Mouse (Mus musculus) ZHBTc4 (cell line): ENCODE measurements around the gene Olfr1299.

Experiments used
- DNase-seq: peaks from one replicate; pipeline ENCODE4 v3.0.0-alpha.2; 2011; ENCODE audit warnings: low read depth, low spot score

The Olfr1299 gene

GRCm38 (mm10) chr2:111661119-111661518, at the start of gene Olfr1299:
Gene Olfr1299, plus strand, starts transcription at chr2:111661419.
- no peak for DNase-seq

- DNase-seq: no peak
Measured at GRCm38 (mm10) chr2:111626397-111626796, 34.8 kb upstream of the Olfr1299 start, which contains the start of gene Olfr1297. Gene Olfr1297, minus strand, starts transcription at chr2:111626497.

GRCm38 (mm10) chr2:111649101-111649500, 12.1 kb upstream of the Olfr1299 start, which contains the start of gene Olfr1298:
Gene Olfr1298, minus strand, starts transcription at chr2:111649201.
- DNase-seq: no peak
